Mouse (Mus musculus) midbrain, postnatal 0 days (tissue): Measurements from ENCODE around the gene Dscam. TPM values are rescaled to one million over a fixed set of nuclear protein-coding genes. Genes with fewer than 3 reads are reported as not detected.
A peak's percentile ranks its signal among the peaks of the same experiment; 100 is the strongest.

Experiments used
- ATAC-seq: fragments of 200-750 bp; cut with Nextera tagmentation; 2 replicates; pipeline ENCODE4 v1.8.0; 2017; ENCODE audit warnings: moderate number of reproducible peaks, mild to moderate bottlenecking, moderate TSS enrichment, moderate library complexity; ENCODE audit not compliant: low FRiP score
- DNase-seq: peaks from one replicate; pipeline ENCODE4 v3.0.0-alpha.2; 2015; ENCODE audit warnings: low spot score
- H3K27ac ChIP-seq: fragments of 300-500 bp; sonication (generic); 2 replicates; pipeline ENCODE4 v1.5.1; 2014; ENCODE audit warnings: low read depth, mild to moderate bottlenecking, low read length, mixed read lengths
- H3K27me3 ChIP-seq: fragments of 300-500 bp; sonication (generic); 2 replicates; pipeline ENCODE4 v1.6.1; 2014; ENCODE audit warnings: low read length, control low read depth, mixed read lengths; ENCODE audit not compliant: insufficient read depth
- H3K36me3 ChIP-seq: fragments of 300-500 bp; sonication (generic); 2 replicates; pipeline ENCODE4 v1.6.1; 2014; ENCODE audit warnings: low read length, control low read depth, mixed read lengths; ENCODE audit not compliant: insufficient read depth
- H3K4me1 ChIP-seq: fragments of 300-500 bp; sonication (generic); 2 replicates; pipeline ENCODE4 v1.6.1; 2014; ENCODE audit warnings: mild to moderate bottlenecking, control low read depth, antibody characterized with exemption, low read length, mixed read lengths; ENCODE audit not compliant: insufficient read depth
- H3K4me2 ChIP-seq: fragments of 300-500 bp; sonication (generic); 2 replicates; pipeline ENCODE4 v1.6.1; 2014; ENCODE audit warnings: low read depth, mild to moderate bottlenecking, low read length, mixed read lengths; ENCODE audit not compliant: poor library complexity, severe bottlenecking
- H3K4me3 ChIP-seq: fragments of 300-500 bp; sonication (generic); 2 replicates; pipeline ENCODE4 v1.5.1; 2014; ENCODE audit warnings: low read depth, mild to moderate bottlenecking, low read length, moderate library complexity
- H3K9ac ChIP-seq: fragments of 300-500 bp; sonication (generic); replicated peaks from 2 replicates; pipeline ENCODE4 v1.6.1; 2014; ENCODE audit warnings: mild to moderate bottlenecking, low read length, moderate library complexity, mixed read lengths; ENCODE audit not compliant: poor library complexity, severe bottlenecking
- H3K9me3 ChIP-seq: fragments of 300-500 bp; sonication (generic); 2 replicates; pipeline ENCODE4 v1.6.1; 2016; ENCODE audit warnings: low read length, control low read depth
- CTCF ChIP-seq: IDR thresholded peaks from 2 replicates; pipeline ENCODE4 v1.5.1; 2016; ENCODE audit warnings: antibody characterized with exemption, mild to moderate bottlenecking
- WGBS: fragments of 180-500 bp; shearing (Covaris S2); extraction: QIAGEN DNeasy Blood & Tissue Kit; methylation state at CpG from one replicate; pipeline ENCODE4 v1.1.7; 2014; 5-methylcytosine and 5-hydroxymethylcytosine counted together
- polyA plus RNA-seq: library from polyadenylated mRNA; unstranded; fragments of >200 nt; fragmentation: Nextera tagmentation; extraction: Ambion mirVana; gene quantifications from 2 replicates; pipeline ENCODE4 v1.2.1, GENCODE M21; 2015
- total RNA-seq: library from RNA; depleted of rRNA; stranded (reverse); fragments of >200 nt; gene quantifications from 2 replicates; pipeline ENCODE4 v1.2.3, GENCODE M21; 2014

Dscam gene
- total and polyA plus RNA-seq, 2 experiments from 2014 or later, result 15.1 to 64.6 TPM

DNA sequence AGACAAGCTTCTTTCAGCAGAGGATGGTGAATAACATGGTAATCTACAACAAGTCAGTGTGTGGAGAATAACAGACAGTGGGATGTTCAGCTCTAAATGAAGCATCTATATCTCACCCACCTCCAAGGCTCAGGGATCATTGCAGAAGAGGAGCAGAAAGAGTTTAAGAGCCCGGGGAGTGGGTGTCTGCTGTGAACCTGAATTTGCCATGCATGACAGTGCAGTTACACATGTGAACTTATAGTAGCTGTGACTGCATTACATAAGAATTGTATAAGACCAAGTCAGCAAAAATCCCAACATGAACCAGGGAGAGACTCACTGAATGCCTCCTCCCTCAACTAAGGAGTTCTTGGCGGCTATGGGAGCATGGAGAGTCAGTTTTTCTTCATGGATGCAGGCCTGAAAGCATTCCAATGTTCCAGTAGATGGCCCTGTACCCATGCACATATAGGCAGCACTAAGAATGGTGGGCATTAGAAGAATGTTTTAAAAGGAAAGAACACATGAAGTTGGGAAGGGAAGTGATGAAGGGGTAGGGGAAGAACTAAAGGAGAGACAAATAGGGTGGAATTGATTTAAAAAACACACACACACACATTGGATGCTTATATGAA is 417.3 kb downstream of the Dscam start:
- Histone ChIP-seq H3K9ac (no peak overlapping the region), H3K9me3 (no peaks in the 10 kb centered on the region), H3K4me1 (peaks cover 22% of the 10 kb centered on the region), H3K4me2 (no peak overlapping the region), H3K36me3 (no peaks in the 10 kb centered on the region), H3K27ac (peak overlapping the region; percentile 62; the same call in 1 of the 2 replicates), H3K4me3 (no peak overlapping the region), H3K27me3 (no peaks in the 10 kb centered on the region)
- no peak for ATAC-seq
- 70% methylated on average over 2 of the region's 2 CpGs for WGBS
- peak; percentile 59 for DNase-seq
- peak; percentile 72 for TF ChIP-seq CTCF

DNA sequence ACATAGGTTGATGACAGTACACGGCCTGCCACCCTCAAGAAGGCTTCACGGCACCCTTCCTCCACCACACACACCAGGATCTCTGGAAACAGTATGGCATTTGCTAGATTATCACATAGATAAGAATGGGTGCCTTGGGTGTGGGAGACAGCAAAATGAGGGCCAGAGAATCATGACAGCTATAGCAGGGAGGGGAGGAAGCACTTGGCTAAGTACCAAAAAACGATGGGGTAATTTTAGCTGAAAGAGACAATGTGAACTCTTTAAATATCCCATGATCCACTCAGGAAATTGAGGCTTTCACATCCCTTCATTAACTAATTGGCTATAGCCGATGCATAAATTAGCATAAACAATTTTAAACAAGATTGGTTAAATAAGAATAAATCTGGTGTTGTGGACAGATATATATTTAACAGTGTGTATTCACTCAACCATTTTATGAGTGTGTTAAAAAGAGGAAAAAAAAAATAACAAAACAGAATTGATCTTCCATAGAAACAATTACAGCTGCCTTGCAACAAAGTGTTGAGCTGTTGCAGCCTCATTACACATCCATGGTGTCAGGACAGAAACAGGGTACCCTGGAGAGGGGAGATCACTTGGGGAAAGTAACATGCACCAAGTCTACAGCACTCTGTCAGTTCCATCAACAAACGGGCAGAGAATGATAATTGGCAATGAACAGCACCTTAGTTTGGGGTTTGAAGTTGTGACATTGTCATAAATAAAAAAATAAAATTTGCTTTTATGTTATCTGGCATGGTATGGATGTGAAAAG is 427.9 kb downstream of the Dscam start:
- H3K27ac ChIP-seq, result no peak overlapping the region
- no peak overlapping the region for H3K4me3 ChIP-seq
- WGBS, result 80% methylated on average over 5 of the region's 5 CpGs
- H3K4me1 ChIP-seq, result no peaks in the 10 kb centered on the region
- TF ChIP-seq CTCF, result no peak
- H3K4me2 ChIP-seq, result no peak overlapping the region
- H3K9ac ChIP-seq, result no peak overlapping the region
- no peaks in the 10 kb centered on the region for H3K27me3 ChIP-seq
- ATAC-seq (no peak), DNase-seq (no peak)
- no peaks in the 10 kb centered on the region for H3K36me3 ChIP-seq
- H3K9me3 ChIP-seq, result no peaks in the 10 kb centered on the region

DNA sequence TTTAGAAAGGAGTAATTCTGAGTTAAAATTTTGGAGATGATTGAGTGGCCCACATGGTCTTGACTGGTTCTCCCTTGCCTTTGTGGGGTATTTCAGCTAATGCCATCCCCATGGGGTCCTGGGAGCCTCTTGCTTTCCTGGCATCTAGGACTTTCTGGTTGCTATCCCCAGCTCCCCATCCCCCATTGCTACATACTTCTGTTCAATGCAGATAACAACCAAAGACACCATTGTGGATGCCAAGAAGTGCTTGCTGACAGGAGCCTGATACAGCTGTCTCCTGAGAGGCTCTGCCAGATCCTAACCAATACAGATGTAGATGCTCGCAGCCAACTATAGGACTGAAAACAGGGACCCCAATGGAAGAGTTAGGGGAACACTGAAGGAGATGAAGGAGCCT is 429.2 kb downstream of the Dscam start:
- ATAC-seq (no peak), DNase-seq (no peak)
- no peak for TF ChIP-seq CTCF
- no peaks in the 10 kb centered on the region for H3K27me3 ChIP-seq
- 90% methylated on average over 1 of the region's 1 CpGs for WGBS
- no peak overlapping the region for H3K4me2 ChIP-seq
- no peak overlapping the region for H3K4me3 ChIP-seq
- peaks cover 2% of the 10 kb centered on the region; the same call in 1 of the 2 replicates for H3K36me3 ChIP-seq
- no peaks in the 10 kb centered on the region for H3K4me1 ChIP-seq
- H3K27ac ChIP-seq, result no peak overlapping the region
- no peaks in the 10 kb centered on the region for H3K9me3 ChIP-seq
- H3K9ac ChIP-seq, result no peak overlapping the region

DNA sequence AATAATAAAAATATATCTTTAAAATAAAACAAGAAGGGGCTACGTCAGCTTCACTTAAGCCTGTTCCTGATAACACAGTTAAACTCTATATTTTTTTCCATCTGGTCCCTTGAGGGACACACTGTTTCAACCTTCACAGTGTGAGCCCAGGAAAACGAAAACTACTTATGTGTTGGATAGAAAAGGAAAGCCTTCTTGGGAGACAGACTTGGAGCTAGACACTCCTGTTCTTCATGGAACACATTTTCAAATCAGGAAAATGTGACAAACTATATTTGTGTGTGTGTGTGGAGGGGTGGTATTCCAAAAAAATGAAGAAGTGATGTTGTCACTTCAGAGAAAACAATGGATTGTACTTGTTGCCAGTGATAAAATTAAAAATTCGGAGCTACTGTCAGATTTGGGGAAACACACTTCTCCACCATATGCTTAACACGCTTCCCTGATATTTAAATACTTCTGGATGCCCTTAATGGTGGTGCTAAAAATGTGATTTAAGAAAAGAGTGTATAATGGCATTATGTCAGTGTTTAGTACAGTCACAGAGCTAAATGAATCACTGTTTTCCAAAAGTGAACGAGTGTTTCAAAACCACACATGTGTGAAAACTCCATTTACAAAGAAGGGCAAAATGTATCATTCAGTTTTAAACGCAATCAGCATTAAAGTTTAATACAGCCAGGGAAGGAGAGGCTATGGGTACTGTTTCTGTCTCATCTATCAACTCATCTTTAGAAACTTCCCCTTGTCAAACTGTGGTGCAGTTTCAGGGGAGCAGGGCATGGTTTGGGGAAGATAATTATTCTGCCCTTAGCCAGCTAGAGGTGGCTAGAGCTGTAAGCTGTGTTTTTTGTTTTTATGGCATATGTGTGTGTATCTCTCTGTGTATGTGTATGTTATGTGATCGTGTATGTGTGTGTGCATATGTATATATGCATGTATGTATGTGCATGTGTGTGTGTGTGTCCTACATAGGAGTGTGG is 430.2 kb downstream of the Dscam start:
- DNase-seq, result no peak
- no peak for ATAC-seq
- Histone ChIP-seq H3K4me3 (no peak overlapping the region), H3K36me3 (peaks cover 3% of the 10 kb centered on the region; the same call in 1 of the 2 replicates), H3K27me3 (no peaks in the 10 kb centered on the region), H3K4me1 (no peaks in the 10 kb centered on the region), H3K9ac (no peak overlapping the region), H3K27ac (no peak overlapping the region), H3K9me3 (no peaks in the 10 kb centered on the region), H3K4me2 (no peak overlapping the region)
- no peak for TF ChIP-seq CTCF
- WGBS, result 78% methylated on average over 7 of the region's 7 CpGs

DNA sequence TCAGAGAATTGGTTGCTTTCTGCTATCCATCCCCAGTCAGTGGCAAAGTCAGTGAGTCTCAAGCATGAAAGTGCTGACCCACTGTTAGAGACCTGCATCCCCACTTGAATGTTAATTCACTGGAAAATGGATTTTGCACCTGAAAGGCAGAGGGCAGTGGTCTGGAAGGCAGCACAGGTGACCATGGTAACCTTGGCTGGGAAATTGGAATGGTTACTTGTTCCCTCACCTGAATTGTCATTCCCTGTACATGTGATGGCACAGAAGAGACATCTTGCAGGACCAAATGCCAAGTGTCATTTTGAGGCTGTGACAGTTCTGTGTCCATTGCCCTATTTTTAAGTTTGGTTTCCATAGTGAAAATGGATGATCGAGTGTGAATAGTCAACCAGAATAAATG is 434.1 kb downstream of the Dscam start:
- Histone ChIP-seq H3K9me3 (no peaks in the 10 kb centered on the region), H3K27ac (no peak overlapping the region; the same call in 1 of the 2 replicates), H3K4me1 (no peaks in the 10 kb centered on the region), H3K9ac (no peak overlapping the region), H3K36me3 (peaks cover 3% of the 10 kb centered on the region; the same call in 1 of the 2 replicates), H3K4me3 (no peak overlapping the region), H3K27me3 (no peaks in the 10 kb centered on the region), H3K4me2 (no peak overlapping the region)
- 76% methylated on average over 1 of the region's 1 CpGs for WGBS
- ATAC-seq (no peak), DNase-seq (no peak)
- peak; percentile 28 for TF ChIP-seq CTCF
